Mouse (Mus musculus) neural tube, embryonic 14.5 days (tissue): ENCODE results near the gene Map2k5. TPM values are rescaled to one million over a fixed set of nuclear protein-coding genes. Genes with fewer than 3 reads are reported as not detected.
A peak's percentile ranks its signal among the peaks of the same experiment; 100 is the strongest.

Experiments
- ATAC-seq: fragments of 200-750 bp; cut with Nextera tagmentation; 2 replicates; pipeline ENCODE4 v1.8.0; 2017; ENCODE audit warnings: low read depth, mild to moderate bottlenecking, moderate TSS enrichment, moderate library complexity
- H3K27ac ChIP-seq: fragments of 300-500 bp; sonication (generic); 2 replicates; pipeline ENCODE4 v1.5.1; 2014; ENCODE audit warnings: low read depth, mild to moderate bottlenecking, control low read depth, low read length, moderate library complexity, mixed read lengths
- H3K27me3 ChIP-seq: fragments of 300-500 bp; sonication (generic); 2 replicates; pipeline ENCODE4 v1.6.1; 2014; ENCODE audit warnings: low read length; ENCODE audit not compliant: control insufficient read depth, insufficient read depth
- H3K36me3 ChIP-seq: fragments of 300-500 bp; sonication (generic); 2 replicates; pipeline ENCODE4 v1.6.1; 2014; ENCODE audit warnings: low read length, mixed read lengths; ENCODE audit not compliant: control insufficient read depth, insufficient read depth
- H3K4me1 ChIP-seq: fragments of 300-500 bp; sonication (generic); 2 replicates; pipeline ENCODE4 v1.6.1; 2014; ENCODE audit warnings: low read length; ENCODE audit not compliant: control insufficient read depth, insufficient read depth
- H3K4me2 ChIP-seq: fragments of 300-500 bp; sonication (generic); 2 replicates; pipeline ENCODE4 v1.6.1; 2014; ENCODE audit warnings: mild to moderate bottlenecking, low read depth, low read length, control low read depth
- H3K4me3 ChIP-seq: fragments of 300-500 bp; sonication (generic); 2 replicates; pipeline ENCODE4 v1.5.1; 2014; ENCODE audit warnings: low read depth, low read length, control low read depth, mixed read lengths
- H3K9ac ChIP-seq: fragments of 300-500 bp; sonication (generic); replicated peaks from 2 replicates; pipeline ENCODE4 v1.6.1; 2014; ENCODE audit warnings: low read depth, mild to moderate bottlenecking, control low read depth, low read length, mixed read lengths
- H3K9me3 ChIP-seq: fragments of 300-500 bp; sonication (generic); 2 replicates; pipeline ENCODE4 v1.6.1; 2016; ENCODE audit warnings: low read length; ENCODE audit not compliant: control insufficient read depth
- WGBS: fragments of 180-500 bp; shearing (Covaris S2); extraction: QIAGEN DNeasy Blood & Tissue Kit; methylation state at CpG from one replicate; pipeline ENCODE4 v1.1.7; 2014; 5-methylcytosine and 5-hydroxymethylcytosine counted together
- polyA plus RNA-seq: library from polyadenylated mRNA; unstranded; fragments of >200 nt; fragmentation: Nextera tagmentation; extraction: Ambion mirVana; gene quantifications from 2 replicates; pipeline ENCODE4 v1.2.1, GENCODE M21; 2014

Map2k5 gene
- polyA plus RNA-seq, 1 experiment from 2014 or later = 35.1 TPM

- Histone ChIP-seq H3K9ac (peak overlapping the region; percentile 61), H3K27ac (peak overlapping the region; percentile 80), H3K4me3 (peak overlapping the region; percentile 54), H3K4me2 (peak overlapping the region; percentile 78), H3K4me1 (peaks cover 18% of the 10 kb centered on the region), H3K27me3 (peaks cover 8% of the 10 kb centered on the region), H3K9me3 (no peaks in the 10 kb centered on the region), H3K36me3 (no peaks in the 10 kb centered on the region)
- ATAC-seq = peak; percentile 98
- 1% methylated on average over 48 of the region's 48 CpGs for whole genome bisulfite sequencing
Measured at GRCm38 (mm10) chr9:63132673-63133601, 244.8 kb downstream of the Map2k5 start.

- Histone ChIP-seq H3K27ac (peak overlapping the region; percentile 80), H3K9ac (peak overlapping the region; percentile 61), H3K4me3 (peak overlapping the region; percentile 54), H3K4me1 (peaks cover 11% of the 10 kb centered on the region; the same call in 1 of the 2 replicates), H3K9me3 (no peaks in the 10 kb centered on the region), H3K4me2 (peak overlapping the region; percentile 78), H3K36me3 (no peaks in the 10 kb centered on the region), H3K27me3 (peaks cover 8% of the 10 kb centered on the region)
- WGBS = under 1% methylated on average over 28 of the region's 28 CpGs
- ATAC-seq = peak; percentile 35
Measured at GRCm38 (mm10) chr9:63131957-63132602, 245.6 kb downstream of the Map2k5 start.

GRCm38 (mm10) chr9:63129641-63130041, 248.1 kb downstream of the Map2k5 start:
- H3K9ac ChIP-seq = no peak overlapping the region
- no peak for ATAC-seq
- peaks cover 7% of the 10 kb centered on the region; the same call in 1 of the 2 replicates for H3K4me1 ChIP-seq
- no peak overlapping the region for H3K4me3 ChIP-seq
- H3K4me2 ChIP-seq = no peak overlapping the region
- H3K27ac ChIP-seq = no peak overlapping the region
- H3K9me3 ChIP-seq = no peaks in the 10 kb centered on the region
- WGBS = 80% methylated on average over 8 of the region's 8 CpGs
- no peaks in the 10 kb centered on the region for H3K36me3 ChIP-seq
- peaks cover 2% of the 10 kb centered on the region for H3K27me3 ChIP-seq

- Histone ChIP-seq H3K4me1 (no peaks in the 10 kb centered on the region), H3K36me3 (no peaks in the 10 kb centered on the region), H3K27ac (no peak overlapping the region), H3K27me3 (no peaks in the 10 kb centered on the region), H3K9me3 (no peaks in the 10 kb centered on the region), H3K9ac (no peak overlapping the region), H3K4me3 (no peak overlapping the region), H3K4me2 (no peak overlapping the region)
- no peak for ATAC-seq
- whole genome bisulfite sequencing = 47% methylated on average over 9 of the region's 9 CpGs
Measured at GRCm38 (mm10) chr9:63124512-63124911, 253.2 kb downstream of the Map2k5 start.

GRCm38 (mm10) chr9:63123451-63124438, 254.0 kb downstream of the Map2k5 start:
- WGBS = 7% methylated on average over 30 of the region's 30 CpGs
- H3K36me3 ChIP-seq = no peaks in the 10 kb centered on the region
- H3K27me3 ChIP-seq = no peaks in the 10 kb centered on the region
- peak overlapping the region; percentile 34 for H3K4me3 ChIP-seq
- no peaks in the 10 kb centered on the region for H3K4me1 ChIP-seq
- peak overlapping the region; percentile 67 for H3K4me2 ChIP-seq
- H3K9ac ChIP-seq = peak overlapping the region; percentile 41; the same call in 1 of the 2 replicates
- peak; percentile 97 for ATAC-seq
- H3K9me3 ChIP-seq = no peaks in the 10 kb centered on the region
- no peak overlapping the region for H3K27ac ChIP-seq

GRCm38 (mm10) chr9:63122161-63122833, 255.4 kb downstream of the Map2k5 start:
- no peaks in the 10 kb centered on the region for H3K27me3 ChIP-seq
- no peak overlapping the region for H3K27ac ChIP-seq
- no peak overlapping the region for H3K9ac ChIP-seq
- no peaks in the 10 kb centered on the region for H3K4me1 ChIP-seq
- ATAC-seq = no peak
- no peaks in the 10 kb centered on the region for H3K9me3 ChIP-seq
- no peaks in the 10 kb centered on the region for H3K36me3 ChIP-seq
- H3K4me3 ChIP-seq = no peak overlapping the region
- no peak overlapping the region for H3K4me2 ChIP-seq
- 63% methylated on average over 8 of the region's 8 CpGs for WGBS

GRCm38 (mm10) chr9:63118385-63118784, 259.3 kb downstream of the Map2k5 start:
- H3K4me3 ChIP-seq = no peak overlapping the region
- no peak overlapping the region for H3K9ac ChIP-seq
- H3K27ac ChIP-seq = no peak overlapping the region
- ATAC-seq = no peak
- no peaks in the 10 kb centered on the region for H3K27me3 ChIP-seq
- no peaks in the 10 kb centered on the region for H3K9me3 ChIP-seq
- no peaks in the 10 kb centered on the region for H3K36me3 ChIP-seq
- 54% methylated on average over 5 of the region's 5 CpGs for WGBS
- H3K4me1 ChIP-seq = no peaks in the 10 kb centered on the region
- H3K4me2 ChIP-seq = no peak overlapping the region
